Mouse (Mus musculus) CH12.LX (cell line): ENCODE measurements around the gene Nprl3. TPM values are rescaled to one million over a fixed set of nuclear protein-coding genes. Genes with fewer than 3 reads are reported as not detected.
"Not testable (repeated sequence)": the region's sequence is repeated elsewhere in the genome, so short reads cannot be mapped to it uniquely, and the experiment has no call there.

Experiments used
- DNase-seq: peaks from one replicate; pipeline ENCODE4 v3.0.0-alpha.2; 2013; ENCODE audit errors: extremely low read depth
- H3K27ac ChIP-seq: 2 replicates; pipeline ENCODE4 v1.5.1; 2012; ENCODE audit warnings: low read depth, mild to moderate bottlenecking, control low read depth, moderate library complexity; ENCODE audit not compliant: insufficient read depth
- H3K27me3 ChIP-seq: replicated peaks from 2 replicates; pipeline ENCODE3; 2012; ENCODE audit warnings: inconsistent platforms
- H3K36me3 ChIP-seq, 2 experiments: replicated peaks in 1 of 2; 2 replicates each; pipeline versions ENCODE3 to v1.6.1; 2012; ENCODE audit warnings: inconsistent platforms in 1 of 2, low read length in 1 of 2, mild to moderate bottlenecking in 1 of 2, mixed read lengths in 1 of 2, moderate library complexity in 1 of 2; ENCODE audit not compliant: control insufficient read depth in 1 of 2, insufficient read depth in 1 of 2
- H3K4me1 ChIP-seq, 2 experiments: 2 replicates each; pipeline ENCODE4 v1.6.1; 2012; ENCODE audit warnings: inconsistent platforms in 1 of 2, moderate library complexity in 1 of 2; ENCODE audit not compliant: insufficient read depth in 2 of 2, control insufficient read depth in 1 of 2
- H3K4me2 ChIP-seq: 2 replicates; pipeline ENCODE4 v1.6.1; 2012; ENCODE audit warnings: low read depth, mild to moderate bottlenecking, control low read depth; ENCODE audit not compliant: poor library complexity, insufficient read depth, severe bottlenecking
- H3K4me3 ChIP-seq, 3 experiments: fragments of 150-350 bp in 1 of 3; sonication (generic) in 1 of 3; replicated peaks in 1 of 3; 2 replicates each; pipeline versions ENCODE3 to v1.5.1; 2011 to 2012; ENCODE audit warnings: low read depth in 2 of 3, low read length in 2 of 3, mild to moderate bottlenecking in 2 of 3, moderate library complexity in 2 of 3, control low read depth in 1 of 3, improper control_type of control experiment in 1 of 3, inconsistent platforms in 1 of 3, mixed read lengths in 1 of 3; ENCODE audit not compliant: poor library complexity in 1 of 3
- H3K79me2 ChIP-seq: replicated peaks from 2 replicates; pipeline ENCODE4 v1.6.1; 2012; ENCODE audit warnings: mild to moderate bottlenecking, moderate library complexity; ENCODE audit not compliant: control insufficient read depth, poor library complexity, insufficient read depth, severe bottlenecking; ENCODE audit errors: extremely low read depth
- H3K9ac ChIP-seq: 2 replicates; pipeline ENCODE4 v1.6.1; 2012; ENCODE audit warnings: low read depth, mild to moderate bottlenecking, control low read depth, moderate library complexity; ENCODE audit not compliant: insufficient read depth
- H3K9me3 ChIP-seq: replicated peaks from 2 replicates; pipeline ENCODE3; 2012; ENCODE audit warnings: low read length, inconsistent platforms, mixed read lengths
- BHLHE40 ChIP-seq: IDR thresholded peaks from 2 replicates; pipeline ENCODE4 v1.6.1; 2011; ENCODE audit warnings: mild to moderate bottlenecking, low read depth, low read length, improper control_type of control experiment
- CHD1 ChIP-seq: IDR thresholded peaks from 2 replicates; pipeline ENCODE4 v1.6.1; 2012; ENCODE audit warnings: low read depth, low read length, improper control_type of control experiment, inconsistent platforms
- E2F4 ChIP-seq: IDR thresholded peaks from 2 replicates; pipeline ENCODE4 v1.6.1; 2011; ENCODE audit warnings: low read depth, low read length, improper control_type of control experiment; ENCODE audit not compliant: insufficient replicate concordance
- HCFC1 ChIP-seq: IDR thresholded peaks from 2 replicates; pipeline ENCODE4 v1.6.1; 2012; ENCODE audit warnings: low read depth, mild to moderate bottlenecking, inconsistent platforms, low read length, improper control_type of control experiment
- IRF4 ChIP-seq: IDR thresholded peaks from 2 replicates; pipeline ENCODE4 v1.6.1; 2014; ENCODE audit warnings: low read depth, mild to moderate bottlenecking, inconsistent platforms, low read length, improper control_type of control experiment
- JUN ChIP-seq: IDR thresholded peaks from 2 replicates; pipeline ENCODE4 v1.6.1; 2011; ENCODE audit warnings: low read depth, mild to moderate bottlenecking, low read length, improper control_type of control experiment, moderate library complexity; ENCODE audit not compliant: insufficient read depth
- JUND ChIP-seq: conservative IDR thresholded peaks from 2 replicates; pipeline ENCODE4 v1.6.1; 2011; ENCODE audit warnings: low read depth, low read length, improper control_type of control experiment
- KAT2A ChIP-seq: IDR thresholded peaks from 2 replicates; pipeline ENCODE4 v1.6.1; 2012; ENCODE audit warnings: low read length, improper control_type of control experiment, inconsistent platforms; ENCODE audit not compliant: insufficient replicate concordance
- MAX ChIP-seq: IDR thresholded peaks from 2 replicates; pipeline ENCODE4 v1.6.1; 2011; ENCODE audit warnings: low read length, improper control_type of control experiment
- MAZ ChIP-seq: IDR thresholded peaks from 2 replicates; pipeline ENCODE4 v1.6.1; 2012; ENCODE audit warnings: low read depth, mild to moderate bottlenecking, inconsistent platforms, low read length, improper control_type of control experiment, moderate library complexity
- MYC ChIP-seq: IDR thresholded peaks from 2 replicates; pipeline ENCODE4 v1.6.1; 2011; ENCODE audit warnings: low read depth, mild to moderate bottlenecking, improper control_type of control experiment, low read length
- NELFE ChIP-seq: IDR thresholded peaks from 2 replicates; pipeline ENCODE4 v1.6.1; 2011; ENCODE audit warnings: low read depth, low read length, improper control_type of control experiment
- NRF1 ChIP-seq: IDR thresholded peaks from 2 replicates; pipeline ENCODE4 v1.6.1; 2014; ENCODE audit warnings: low read depth, mild to moderate bottlenecking, inconsistent platforms, low read length, improper control_type of control experiment, moderate library complexity
- POLR2A ChIP-seq: IDR thresholded peaks from 2 replicates; pipeline ENCODE4 v1.6.1; 2011; ENCODE audit warnings: low read depth, mild to moderate bottlenecking, improper control_type of control experiment, low read length
- POLR2AphosphoS2 ChIP-seq: IDR thresholded peaks from 2 replicates; pipeline ENCODE4 v1.6.1; 2011; ENCODE audit warnings: low read depth, low read length, improper control_type of control experiment
- RCOR1 ChIP-seq: conservative IDR thresholded peaks from 2 replicates; pipeline ENCODE4 v1.6.1; 2012; ENCODE audit warnings: low read depth, mild to moderate bottlenecking, inconsistent platforms, low read length, improper control_type of control experiment
- SIN3A ChIP-seq: IDR thresholded peaks from 2 replicates; pipeline ENCODE4 v1.6.1; 2012; ENCODE audit warnings: low read length, improper control_type of control experiment, inconsistent platforms
- SMC3 ChIP-seq: IDR thresholded peaks from 2 replicates; pipeline ENCODE4 v1.6.1; 2011; ENCODE audit warnings: low read depth, low read length, improper control_type of control experiment
- USF1 ChIP-seq: IDR thresholded peaks from 2 replicates; pipeline ENCODE4 v1.6.1; 2014; ENCODE audit warnings: low read depth, mild to moderate bottlenecking, inconsistent platforms, low read length, improper control_type of control experiment
- USF2 ChIP-seq: conservative IDR thresholded peaks from 2 replicates; pipeline ENCODE4 v1.6.1; 2011; ENCODE audit warnings: low read depth, low read length, improper control_type of control experiment
- ZC3H11A ChIP-seq: IDR thresholded peaks from 2 replicates; pipeline ENCODE4 v1.6.1; 2012; ENCODE audit warnings: low read depth, mild to moderate bottlenecking, inconsistent platforms, low read length, improper control_type of control experiment
- ZNF384 ChIP-seq: IDR thresholded peaks from 2 replicates; pipeline ENCODE4 v1.6.1; 2012; ENCODE audit warnings: low read depth, low read length, improper control_type of control experiment, inconsistent platforms
- dilution Hi-C: fragments of 300-500 bp; cut with MboI; formaldehyde crosslinking; loops from 2 replicates; pipeline ENCODE4 v1.14.3; 2020; ENCODE audit warnings: low sequenced_read_pairs; ENCODE audit not compliant: extremely low pct_unique_long_range_greater_than_20kb, extremely low pct_ligation_motif_present
- in situ Hi-C: fragments of 300-500 bp; cut with MboI; formaldehyde crosslinking; loops from 3 replicates; pipeline ENCODE4 v1.14.3; 2019; ENCODE audit warnings: low sequenced_read_pairs, low pct_ligation_motif_present, low pct_unique_long_range_greater_than_20kb, mixed read lengths
- polyA plus RNA-seq: library from polyadenylated mRNA; unstranded; fragments of >175 nt; gene quantifications from 2 replicates; pipeline ENCODE4 v1.2.1, GENCODE M21; 2012; ENCODE audit warnings: low read depth; ENCODE audit not compliant: insufficient read length
- total RNA-seq, 2 experiments: library from RNA; depleted of rRNA; stranded (reverse); fragments of 300-350 nt in 1 of 2; fragments of >200 nt in 1 of 2; gene quantifications; 2 replicates each; pipeline ENCODE4 v1.2.3; 2012 to 2014

Gene Nprl3
- total and polyA plus RNA-seq, 3 experiments: 47.9 to 79.8 (median 51.7) TPM

GRCm38 (mm10) chr11:32292819-32293218 lies 25.3 kb upstream of the Nprl3 start:
- H3K9ac ChIP-seq, H3K4me2 ChIP-seq, H3K36me3 ChIP-seq, H3K27me3 ChIP-seq, H3K4me3 ChIP-seq, DNase-seq, dilution Hi-C loops, H3K27ac ChIP-seq, H3K79me2 ChIP-seq, in situ Hi-C loops, H3K9me3 ChIP-seq: not testable (repeated sequence)
- peak; percentile 63; the same call in 1 of the 2 replicates for TF ChIP-seq ZNF384
- H3K4me1 ChIP-seq: peaks cover 0 to 12% of the 10 kb centered on the region in 2 experiments; a peak in 1 of 4 replicates

GRCm38 (mm10) chr11:32287493-32287825 lies 20.0 kb upstream of the Nprl3 start:
- H3K4me3 ChIP-seq: no peak overlapping the region
- H3K4me1 ChIP-seq: peaks cover 0 to 13% of the 10 kb centered on the region in 2 experiments; a peak in 2 of 4 replicates
- no peaks in the 10 kb centered on the region for H3K9me3 ChIP-seq
- DNase-seq: no peak
- H3K27me3 ChIP-seq: peaks cover 7% of the 10 kb centered on the region
- TF ChIP-seq SMC3: no peak
- TF ChIP-seq NRF1: no peak
- TF ChIP-seq E2F4: no peak
- TF ChIP-seq RCOR1: no peak
- no peak for TF ChIP-seq POLR2AphosphoS2
- no peak for TF ChIP-seq CHD1
- TF ChIP-seq MAX: no peak
- no peak for TF ChIP-seq POLR2A
- no peak for TF ChIP-seq HCFC1
- no peak for TF ChIP-seq MYC
- no peak for TF ChIP-seq SIN3A
- TF ChIP-seq ZC3H11A: no peak
- TF ChIP-seq IRF4: no peak
- no peak for TF ChIP-seq ZNF384
- TF ChIP-seq NELFE: no peak
- no peak for TF ChIP-seq JUND
- peak; percentile 57 for TF ChIP-seq USF1
- TF ChIP-seq KAT2A: no peak
- peak; percentile 37; the same call in 1 of the 2 replicates for TF ChIP-seq BHLHE40
- no peak for TF ChIP-seq MAZ
- peak; percentile 67 for TF ChIP-seq USF2
- no peak for TF ChIP-seq JUN
- no peak overlapping the region for H3K9ac ChIP-seq
- dilution Hi-C loops (no loop called here), in situ Hi-C loops (loop anchor here (5.0 kb wide), 2 partner anchors 35 kb away; no protein-coding TSS in a partner anchor)
- H3K4me2 ChIP-seq: no peak overlapping the region; the same call in 1 of the 2 replicates
- H3K36me3 ChIP-seq: no peaks in the 10 kb centered on the region
- H3K79me2 ChIP-seq: no peaks in the 10 kb centered on the region
- no peak overlapping the region for H3K27ac ChIP-seq
